Mouse (Mus musculus): ENCODE data around the gene Ass1.

GRCm38 (mm10) chr2:31434746-31435145 is 35.3 kb upstream of the Ass1 start:
- TF ChIP-seq POLR2A (IDR thresholded peaks at IDR 0.05; ENCODE audit: extremely low read depth, insufficient read depth, low read length) = no peak
- no peak for TF ChIP-seq CTCF (IDR thresholded peaks at IDR 0.05; ENCODE audit: low read depth, low read length)

Data from liver, adult 2 months (tissue).